Mouse (Mus musculus) macrophage (primary cell): ENCODE results near the gene Pld6. TPM values are rescaled to one million over a fixed set of nuclear protein-coding genes. Genes with fewer than 3 reads are reported as not detected.
A peak's percentile ranks its signal among the peaks of the same experiment; 100 is the strongest.

Experiments
- H3K27ac ChIP-seq: fragments of 350-480 bp; formaldehyde crosslinking; 2 replicates; pipeline ENCODE4 v1.9.0; 2021
- H3K36me3 ChIP-seq: fragments of 350-480 bp; formaldehyde crosslinking; 2 replicates; pipeline ENCODE4 v1.9.0; 2021; ENCODE audit errors: inconsistent target
- H3K4me3 ChIP-seq: fragments of 350-480 bp; formaldehyde crosslinking; 2 replicates; pipeline ENCODE4 v1.9.0; 2021; ENCODE audit errors: inconsistent target
- H3K79me2 ChIP-seq: fragments of 350-480 bp; formaldehyde crosslinking; 2 replicates; pipeline ENCODE4 v1.9.0; 2021; ENCODE audit errors: inconsistent target
- WGBS: methylation state at CpG from one replicate; pipeline ENCODE4 v1.1.7; 2026; ENCODE audit warnings: inconsistent platforms; ENCODE audit not compliant: missing documents; 5-methylcytosine and 5-hydroxymethylcytosine counted together
- polyA plus RNA-seq: library from polyadenylated mRNA; stranded (reverse); fragments of 250-400 nt; gene quantifications from 3 replicates; pipeline ENCODE4 v1.2.4, GENCODE M21; 2018; ENCODE audit warnings: inconsistent platforms
- total RNA-seq, 78 experiments: library from RNA; depleted of rRNA; stranded (reverse); fragments of 250-400 nt; gene quantifications; 1 replicate in 9 of 78; 2 replicates in 24 of 78; 3 replicates in 43 of 78; 4 replicates in 2 of 78; pipeline ENCODE4 v1.2.4; 2018; ENCODE audit warnings: inconsistent platforms in 56 of 78

Pld6 gene
- total RNA-seq (2018; cell fraction: chromatin; rRNA removed) = under 1 TPM in 2 of 26 experiments, not detected in 24; 0.53 to 0.58 TPM
- total RNA-seq (2018; cell fraction: cytosol; rRNA removed) = under 1 TPM in 10 of 26 experiments, not detected in 16; 0.07 to 0.29 (median 0.15) TPM
- total RNA-seq (2018; cell fraction: nucleus; rRNA removed) = under 1 TPM in 2 of 26 experiments, not detected in 24; 0.36 to 0.79 TPM
- 0.79 TPM in 1 of 3 replicates, not detected in the others for polyA plus RNA-seq

DNA sequence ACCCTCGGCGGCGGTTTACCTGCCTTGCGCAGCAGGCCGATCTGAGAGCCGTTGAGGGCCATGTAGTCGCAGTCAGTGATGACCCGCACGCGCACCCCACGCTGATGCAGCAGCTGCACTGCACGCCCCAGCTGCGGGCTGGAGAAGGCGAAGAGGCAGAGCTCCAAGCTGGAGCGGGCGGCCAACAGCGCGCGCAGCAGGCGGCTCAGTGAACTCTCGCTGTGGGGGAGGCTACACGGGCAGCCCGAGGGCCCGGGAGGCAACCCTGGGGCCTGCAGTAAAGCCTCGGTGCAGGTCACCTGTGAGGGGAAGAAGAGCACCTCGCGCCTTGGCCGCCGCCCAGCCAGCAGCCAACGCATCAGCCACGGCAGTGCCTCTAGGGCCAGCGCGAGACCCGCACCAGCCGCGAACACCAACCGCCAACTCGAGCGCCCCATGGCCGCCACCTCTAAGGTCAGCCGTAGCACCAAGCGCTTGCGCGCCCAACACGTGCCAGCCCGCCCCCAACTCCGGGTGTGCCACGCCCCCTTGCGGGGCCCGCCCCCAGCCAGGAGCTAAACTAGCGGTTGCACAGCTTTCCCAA, at the start of gene Pld6:
TSS of gene Pld6 (minus strand) at position 447 of the 583 bp plus-strand sequence.
- peaks cover 11% of the 10 kb centered on the region for H3K36me3 ChIP-seq
- no peak within 1 kb of the TSS for H3K27ac ChIP-seq
- no peaks in the 10 kb centered on the region for H3K79me2 ChIP-seq
- 6% methylated on average over 50 of the region's 51 CpGs for WGBS
- H3K4me3 ChIP-seq = no peak within 1 kb of the TSS

DNA sequence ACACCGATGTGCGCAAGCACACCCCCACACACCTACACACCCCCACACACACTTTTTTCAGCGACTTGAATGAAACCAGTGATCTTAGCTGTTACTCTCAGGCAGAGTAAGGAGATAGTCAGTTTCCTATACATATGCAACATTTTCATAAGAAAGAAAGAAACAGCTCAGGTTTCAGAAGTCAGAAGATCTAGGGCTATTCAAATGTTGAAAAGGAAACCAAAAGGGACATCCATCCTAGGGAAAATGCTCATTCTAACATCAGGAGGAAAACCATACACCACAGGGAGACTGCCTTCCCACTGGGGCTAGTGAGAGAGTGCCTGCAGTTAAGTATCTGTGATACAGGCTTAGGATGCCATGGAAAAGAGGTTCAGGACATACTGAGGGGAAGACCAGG, 34.2 kb upstream of the Pld6 start:
- no peaks in the 10 kb centered on the region for H3K79me2 ChIP-seq
- H3K36me3 ChIP-seq = peaks cover 54% of the 10 kb centered on the region
- 86% methylated on average over 3 of the region's 3 CpGs for WGBS
- H3K27ac ChIP-seq = no peak overlapping the region
- H3K4me3 ChIP-seq = no peak overlapping the region

GRCm38 (mm10) chr11:59817916-59818315, 30.5 kb upstream of the Pld6 start:
- WGBS = 100% methylated on average over 3 of the region's 3 CpGs
- H3K4me3 ChIP-seq = no peak overlapping the region

DNA sequence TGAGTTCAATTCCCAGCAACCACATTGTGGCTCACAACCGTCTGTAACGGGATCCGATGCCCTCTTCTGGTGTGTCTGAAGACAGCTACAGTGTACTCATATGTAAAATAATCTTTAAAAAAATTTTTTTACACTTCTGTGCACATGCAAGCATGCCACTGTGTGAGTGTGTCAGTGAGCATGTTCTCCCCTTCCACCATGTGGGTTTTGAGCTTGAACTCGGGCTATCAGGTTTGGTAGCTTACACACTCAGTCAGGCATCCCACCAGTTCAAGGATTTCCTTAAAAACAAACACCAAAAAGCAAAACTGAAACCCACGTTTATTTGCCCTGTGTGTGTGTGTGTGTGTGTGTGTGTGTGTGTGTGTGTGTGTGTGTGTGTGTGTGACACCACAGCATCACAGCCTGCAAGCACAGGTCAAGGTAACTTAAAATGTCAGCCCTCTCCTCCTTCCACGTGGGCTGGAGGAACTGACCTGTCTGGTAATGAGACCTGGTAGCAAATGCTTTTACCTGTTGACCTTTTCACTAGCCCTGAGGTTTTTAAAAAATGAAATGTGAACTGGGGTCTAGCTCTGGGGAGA, 28.1 kb upstream of the Pld6 start:
- 86% methylated on average over 4 of the region's 6 CpGs for WGBS
- H3K79me2 ChIP-seq = peaks cover 8% of the 10 kb centered on the region; the same call in 1 of the 2 replicates
- H3K4me3 ChIP-seq = no peak overlapping the region
- H3K36me3 ChIP-seq = peaks cover 17% of the 10 kb centered on the region
- H3K27ac ChIP-seq = no peak overlapping the region

More at GRCm38 (mm10) chr11:59817916-59818315, 30.5 kb upstream of the Pld6 start:
- Histone ChIP-seq H3K27ac (no peak overlapping the region), H3K36me3 (peaks cover 30% of the 10 kb centered on the region), H3K79me2 (no peaks in the 10 kb centered on the region)

- Histone ChIP-seq H3K27ac (no peak overlapping the region), H3K36me3 (peaks cover 17% of the 10 kb centered on the region)
- 96% methylated on average over 6 of the region's 6 CpGs for WGBS
Measured at GRCm38 (mm10) chr11:59814936-59815335, 27.5 kb upstream of the Pld6 start.

DNA sequence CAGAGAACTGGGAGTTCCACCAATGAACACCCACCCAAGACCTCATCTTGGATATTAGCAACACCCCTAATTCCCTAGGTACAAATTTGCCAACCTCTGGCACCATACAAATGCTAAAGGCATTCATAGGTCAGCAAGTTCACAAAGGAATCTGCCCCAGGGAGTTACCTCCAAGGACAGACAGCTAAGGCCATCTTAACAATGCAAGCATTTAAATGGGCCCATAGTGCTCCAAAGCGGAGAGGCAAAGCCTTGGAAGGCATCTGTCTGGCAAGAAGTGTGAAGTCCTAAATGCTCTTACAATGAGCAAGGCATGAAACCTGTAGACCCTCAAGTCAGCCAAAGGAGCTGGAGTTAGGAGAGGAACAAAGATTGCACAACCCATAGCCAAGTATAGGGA, 26.9 kb upstream of the Pld6 start:
- H3K27ac ChIP-seq = no peak overlapping the region
- WGBS = 100% methylated on average over 1 of the region's 1 CpGs

More at GRCm38 (mm10) chr11:59814936-59815335, 27.5 kb upstream of the Pld6 start:
- H3K79me2 ChIP-seq = peaks cover 8% of the 10 kb centered on the region; the same call in 1 of the 2 replicates
- no peak overlapping the region for H3K4me3 ChIP-seq

DNA sequence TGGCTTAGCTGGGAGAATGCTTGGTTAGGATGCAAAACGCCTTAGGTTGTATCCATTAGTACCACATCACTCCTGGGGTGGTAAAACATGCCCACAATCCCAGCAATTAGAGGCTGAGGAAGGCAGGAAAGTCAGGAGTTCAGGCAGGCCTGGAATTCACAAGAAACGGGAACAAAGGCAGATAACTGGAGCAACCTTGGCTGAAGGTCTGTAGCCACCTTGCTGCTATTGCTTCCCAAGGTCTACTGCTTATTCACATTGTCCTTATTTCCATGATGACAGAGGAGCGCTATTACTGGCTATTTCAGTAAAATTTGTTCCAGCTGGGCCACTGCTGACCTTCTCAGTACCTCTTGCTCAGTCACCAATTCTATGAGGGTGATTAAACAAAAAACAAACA, 25.8 kb upstream of the Pld6 start:
- no peak overlapping the region for H3K4me3 ChIP-seq
- H3K79me2 ChIP-seq = peaks cover 20% of the 10 kb centered on the region
- peaks cover 17% of the 10 kb centered on the region for H3K36me3 ChIP-seq
- H3K27ac ChIP-seq = no peak overlapping the region
- 94% methylated on average over 3 of the region's 3 CpGs for WGBS

More for the DNA sequence above, 26.9 kb upstream of the Pld6 start:
- H3K36me3 ChIP-seq = peaks cover 17% of the 10 kb centered on the region
- no peak overlapping the region for H3K4me3 ChIP-seq
- peaks cover 10% of the 10 kb centered on the region for H3K79me2 ChIP-seq

DNA sequence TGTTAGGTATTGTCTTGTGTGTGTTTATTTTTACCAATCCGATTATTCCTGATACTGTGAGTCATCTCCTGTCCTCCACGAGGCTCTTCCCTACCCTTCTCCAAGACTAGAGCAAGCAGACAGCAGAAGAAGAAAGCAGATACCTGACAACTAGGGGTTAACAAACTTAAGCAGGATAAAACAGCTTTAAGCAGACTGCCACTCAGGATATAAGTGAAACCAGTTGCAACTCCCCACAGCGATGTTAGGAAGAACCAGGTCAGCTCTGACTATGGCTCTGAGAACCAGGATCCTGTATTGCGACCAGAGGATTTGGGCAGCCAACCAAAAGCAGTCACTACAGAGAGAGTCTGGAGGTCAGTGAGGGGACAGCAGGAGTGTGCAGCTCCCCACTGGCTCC, 23.8 kb upstream of the Pld6 start:
- H3K27ac ChIP-seq = 0 out of 2 replicates have a peak overlapping the region, but pooled peaks have one; percentile 98
- peaks cover 16% of the 10 kb centered on the region for H3K36me3 ChIP-seq
- no peak overlapping the region for H3K4me3 ChIP-seq
- H3K79me2 ChIP-seq = peaks cover 41% of the 10 kb centered on the region
- 78% methylated on average over 3 of the region's 4 CpGs for WGBS

- Histone ChIP-seq H3K79me2 (peaks cover 47% of the 10 kb centered on the region), H3K27ac (peak overlapping the region; percentile 98), H3K4me3 (peak overlapping the region; percentile 93), H3K36me3 (peaks cover 22% of the 10 kb centered on the region)
- 68% methylated on average over 14 of the region's 14 CpGs for WGBS
Measured at GRCm38 (mm10) chr11:59810480-59811158, 23.2 kb upstream of the Pld6 start.

DNA sequence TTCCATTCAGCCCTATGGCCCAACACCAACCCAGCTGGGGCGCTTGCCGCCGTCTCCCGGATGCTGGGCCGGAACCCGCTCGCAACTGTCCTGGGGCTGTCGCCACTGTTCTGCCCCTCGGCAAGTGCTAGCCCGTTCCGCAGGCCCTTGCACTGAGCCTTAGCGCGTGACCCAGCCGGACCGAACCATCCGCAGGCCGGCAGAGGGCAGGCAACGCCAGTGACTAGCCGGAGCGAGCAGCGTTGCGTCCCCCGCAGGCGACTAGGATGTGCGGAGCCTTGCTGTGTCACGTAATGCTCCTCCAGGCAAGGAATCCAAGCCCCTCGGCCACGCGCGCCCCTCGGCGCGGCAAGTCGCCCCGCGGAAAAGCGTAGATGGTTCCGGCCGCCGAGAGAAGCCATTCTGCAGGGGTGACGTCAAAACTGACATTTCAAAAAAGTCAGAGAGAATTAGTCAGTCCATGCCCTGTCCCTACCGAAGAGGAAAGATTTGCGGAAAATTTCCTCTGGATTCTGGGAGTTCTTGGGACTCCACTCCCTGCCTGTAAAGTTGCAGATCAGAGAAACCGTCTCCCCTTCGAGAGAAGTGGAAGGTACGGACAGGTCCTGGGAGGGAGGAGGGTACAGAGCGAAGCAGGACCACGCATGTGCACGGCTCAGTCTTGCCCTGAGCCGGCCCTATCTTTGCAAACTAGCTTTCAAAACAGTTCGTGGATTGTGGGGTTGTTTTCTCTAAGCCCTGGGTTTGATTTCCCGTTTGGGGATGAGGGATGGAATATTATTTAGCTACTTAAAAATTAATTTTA, 22.4 kb upstream of the Pld6 start, which contains the start of gene Flcn:
TSS of gene Flcn (minus strand) at position 347 of the 805 bp plus-strand sequence.
- WGBS = under 1% methylated on average over 52 of the region's 52 CpGs
- Histone ChIP-seq H3K79me2 (peaks cover 54% of the 10 kb centered on the region), H3K36me3 (peaks cover 29% of the 10 kb centered on the region), H3K27ac (peak within 1 kb of the TSS; percentile 98), H3K4me3 (peak within 1 kb of the TSS; percentile 93)

- peaks cover 36% of the 10 kb centered on the region for H3K36me3 ChIP-seq
- peaks cover 61% of the 10 kb centered on the region for H3K79me2 ChIP-seq
- peak overlapping the region; percentile 93 for H3K4me3 ChIP-seq
- H3K27ac ChIP-seq = peak overlapping the region; percentile 98
- WGBS = under 1% methylated on average over 15 of the region's 15 CpGs
Measured at GRCm38 (mm10) chr11:59809071-59809669, 21.7 kb upstream of the Pld6 start.

DNA sequence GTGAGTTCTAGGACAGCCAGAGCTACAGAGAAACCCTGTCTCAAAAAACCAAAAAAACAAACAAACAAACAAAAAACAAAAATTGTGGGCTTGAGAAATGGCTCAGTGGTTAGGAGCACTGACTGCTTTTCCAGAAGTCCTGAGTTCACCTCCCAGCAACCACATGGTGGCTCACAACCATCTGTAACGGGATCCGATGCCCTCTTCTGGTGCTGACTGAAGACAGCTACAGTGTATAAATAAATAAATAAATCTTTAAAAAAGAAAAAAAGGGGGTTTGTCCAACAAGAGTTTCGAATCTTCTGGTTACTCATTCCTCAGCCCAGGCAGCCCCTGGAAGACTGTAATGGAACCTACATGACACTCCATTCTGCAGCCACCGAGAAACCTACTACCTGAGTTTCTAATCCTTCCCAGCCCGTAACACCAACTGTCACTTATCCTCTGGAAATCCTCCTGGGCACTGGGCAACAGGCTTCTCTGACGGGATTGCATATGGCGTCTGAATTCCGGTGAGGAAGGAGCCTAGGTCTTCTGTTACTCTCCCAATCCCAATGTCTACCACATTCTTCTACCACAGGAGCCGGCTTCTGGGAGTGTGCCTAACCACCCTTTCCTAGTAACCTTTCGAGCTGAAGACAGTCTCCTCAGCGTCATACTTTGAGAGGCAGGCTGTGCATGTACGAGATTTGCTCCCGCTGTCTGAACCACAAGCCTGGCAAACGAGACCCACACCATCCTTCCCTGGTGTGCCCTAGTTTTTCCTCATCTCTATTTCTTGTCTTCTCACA, 20.9 kb upstream of the Pld6 start:
- H3K4me3 ChIP-seq = peak overlapping the region; percentile 93
- peaks cover 69% of the 10 kb centered on the region for H3K79me2 ChIP-seq
- peaks cover 44% of the 10 kb centered on the region for H3K36me3 ChIP-seq
- H3K27ac ChIP-seq = peak overlapping the region; percentile 98
- WGBS = 77% methylated on average over 14 of the region's 14 CpGs

DNA sequence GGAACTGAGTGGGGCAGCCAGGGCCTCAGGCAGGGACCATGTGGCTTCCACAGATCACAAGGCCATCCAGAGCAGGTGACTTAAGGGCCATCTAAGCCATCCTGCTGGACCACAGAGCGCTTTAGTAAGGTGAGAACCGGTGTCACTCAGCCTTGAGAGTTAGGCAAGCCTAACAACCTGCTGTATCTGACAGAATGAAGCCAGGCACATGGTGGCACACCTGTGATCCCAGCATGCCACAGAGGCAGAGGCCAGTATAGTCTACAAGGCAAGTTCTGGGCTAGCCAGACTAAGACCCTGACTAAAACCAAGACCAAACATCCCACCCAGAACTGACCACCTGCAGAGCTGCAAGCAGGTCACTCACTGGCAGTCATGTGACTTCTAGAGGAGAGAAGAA, 18.2 kb upstream of the Pld6 start:
- Histone ChIP-seq H3K79me2 (peaks cover 89% of the 10 kb centered on the region), H3K36me3 (peaks cover 71% of the 10 kb centered on the region), H3K27ac (no peak overlapping the region), H3K4me3 (no peak overlapping the region)
- 100% methylated on average over 2 of the region's 2 CpGs for WGBS
